8 mouse cellular contexts compared by ENCODE assay signal in the genomic region with DNA sequence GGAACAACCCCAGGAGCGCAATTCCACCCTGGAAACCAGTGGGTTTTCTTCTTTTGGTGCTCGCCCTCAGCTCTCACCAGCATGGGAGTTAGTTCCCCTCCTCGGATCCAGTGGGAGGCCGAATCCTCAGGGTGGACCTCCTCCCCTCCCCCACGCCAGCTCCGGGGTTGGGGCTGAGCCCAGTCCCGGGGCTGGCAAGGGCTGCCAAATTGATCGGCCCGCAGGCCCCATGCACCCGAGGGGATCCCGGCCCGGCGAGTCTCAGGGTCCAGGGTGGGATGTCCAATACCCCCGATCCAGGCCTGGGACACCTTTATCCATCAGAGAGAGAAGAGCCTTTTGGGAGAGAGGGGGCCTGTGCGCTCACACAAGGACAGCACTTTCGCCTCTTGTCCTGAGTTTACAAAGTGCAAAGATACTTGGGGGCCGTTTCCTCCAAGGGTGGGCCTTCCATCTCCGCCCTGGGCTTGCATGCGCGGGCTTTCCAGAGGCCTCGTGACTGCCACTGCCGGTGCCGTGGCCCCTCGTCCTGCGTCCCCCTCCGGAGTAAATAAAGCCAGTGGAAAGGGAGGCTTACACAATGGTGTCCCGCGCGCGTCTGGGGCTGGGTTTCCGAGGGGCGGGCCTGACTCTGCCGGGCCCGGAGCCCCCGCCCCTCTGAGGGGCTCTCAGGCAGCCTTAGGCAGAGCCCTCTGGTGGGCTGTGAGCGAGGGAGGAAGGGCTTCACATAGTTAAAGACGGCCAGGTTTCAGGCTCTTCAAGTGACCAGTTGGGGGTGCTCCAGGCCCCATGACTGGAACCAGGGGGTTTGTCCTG.
DNase-seq lines count a peak whose midpoint lies in the region; ATAC-seq and TF ChIP-seq lines count a peak whose summit lies in the region.

No protein-coding gene starts in this region.

- no peaks in the 10 kb centered on the region for H3K9me3 ChIP-seq in liver, postnatal 0 days (ENCODE audit: low read length)
- H3K9me3 ChIP-seq in neural tube, embryonic 13.5 days, result no peaks in the 10 kb centered on the region

- H3K4me3 ChIP-seq in liver, postnatal 0 days (ENCODE audit: low read depth, low read length), result peak overlapping the region; percentile 56
- H3K4me3 ChIP-seq in neural tube, embryonic 13.5 days, result peak overlapping the region; percentile 56

- peak overlapping the region; percentile 82 for H3K4me2 ChIP-seq in liver, postnatal 0 days (ENCODE audit: low read depth, low read length)
- H3K4me2 ChIP-seq in neural tube, embryonic 13.5 days, result peak overlapping the region; percentile 82

- TF ChIP-seq CTCF in liver, postnatal 0 days (IDR thresholded peaks at IDR 0.05; ENCODE audit: low read depth), result peak; percentile 42

- peaks cover 31% of the 10 kb centered on the region for H3K4me1 ChIP-seq in liver, postnatal 0 days (ENCODE audit: insufficient read depth)
- H3K4me1 ChIP-seq in neural tube, embryonic 13.5 days (replicated peaks), result peaks cover 76% of the 10 kb centered on the region

- DNase-seq in cerebellum, postnatal 10 days, result peak; percentile 50 to 58
- peak; percentile 79 for DNase-seq in adrenal gland, postnatal 10 days
- DNase-seq in forelimb bud, embryonic 11.5 days (ENCODE audit: low read depth, low spot score), result peak; percentile 85
- peak; percentile 68 for DNase-seq in induced T-regulatory cell, adult 2 months (ENCODE audit: low read depth)
- peak; percentile 49 for DNase-seq in liver, postnatal 0 days
- DNase-seq in cerebellum, adult 18-20 months, result no peak

- no peak for ATAC-seq in cerebellum, adult (ENCODE audit: insufficient number of reproducible peaks, low FRiP score, low TSS enrichment)
- ATAC-seq in liver, postnatal 0 days, result 0 out of 2 replicates have a peak, but pooled peaks have one; percentile 20
- ATAC-seq in neural tube, embryonic 13.5 days (ENCODE audit: low read depth), result peak; percentile 73

- H3K36me3 ChIP-seq in liver, postnatal 0 days (replicated peaks; ENCODE audit: insufficient read depth, low read length), result no peaks in the 10 kb centered on the region
- no peaks in the 10 kb centered on the region for H3K36me3 ChIP-seq in neural tube, embryonic 13.5 days

- peak overlapping the region; percentile 59 for H3K9ac ChIP-seq in liver, postnatal 0 days (replicated peaks)
- H3K9ac ChIP-seq in neural tube, embryonic 13.5 days, result peak overlapping the region; percentile 78

- TF ChIP-seq EP300 in liver, postnatal 0 days (IDR thresholded peaks at IDR 0.05; ENCODE audit: low read depth), result no peak

- 0 out of 2 replicates have a peak, but pooled peaks cover 5% of the 10 kb centered on the region for H3K27me3 ChIP-seq in liver, postnatal 0 days (ENCODE audit: insufficient read depth, low read length)
- H3K27me3 ChIP-seq in neural tube, embryonic 13.5 days, result no peaks in the 10 kb centered on the region

- 4% methylated on average over 37 of the region's 37 CpGs for WGBS in liver, postnatal 0 days (ENCODE audit: insufficient replicate concordance)
- WGBS in neural tube, embryonic 13.5 days, result under 1% methylated on average over 37 of the region's 37 CpGs

- H3K27ac ChIP-seq in liver, postnatal 0 days (ENCODE audit: low read depth), result peak overlapping the region; percentile 59
- H3K27ac ChIP-seq in neural tube, embryonic 13.5 days (replicated peaks), result peak overlapping the region; percentile 77

Comparison
In these comparisons a context has a peak if more than half of its experiments do, and no peak if none do; other contexts are left out.
1. DNase-seq: peak in cerebellum, postnatal 10 days (2 of 2), adrenal gland, postnatal 10 days (single experiment), forelimb bud, embryonic 11.5 days (single experiment), induced T-regulatory cell, adult 2 months (single experiment) and liver, postnatal 0 days (single experiment); none in cerebellum, adult 18-20 months (0 of 2).